Mouse (Mus musculus): ENCODE data around the gene Tmem120b.

- no peak for TF ChIP-seq CTCF (IDR thresholded peaks at IDR 0.05; ENCODE audit: low read depth)
- TF ChIP-seq EP300 (IDR thresholded peaks at IDR 0.05; ENCODE audit: low read depth): no peak; the same call in 1 of the 2 replicates
These were observed 72.7 kb downstream of the Tmem120b start for GRCm38 (mm10) chr5:123140694-123141554.
